Mouse (Mus musculus) olfactory bulb, adult 2 months (tissue): Measurements from ENCODE around the gene Krt87.

Experiments used
- CTCF ChIP-seq: fragments of 200-500 bp; IDR thresholded peaks from 2 replicates; pipeline ENCODE4 v1.5.1; 2012; ENCODE audit warnings: low read depth, mild to moderate bottlenecking, low read length, moderate library complexity; ENCODE audit not compliant: insufficient read depth
- POLR2A ChIP-seq: fragments of 200-500 bp; IDR thresholded peaks from 2 replicates; pipeline ENCODE4 v1.6.1; 2012; ENCODE audit warnings: mild to moderate bottlenecking, low read depth, low read length, moderate library complexity; ENCODE audit not compliant: insufficient read depth

GRCm38 (mm10) chr15:101414807-101415565, 23.6 kb downstream of the Krt87 start:
- TF ChIP-seq CTCF: no peak
- TF ChIP-seq POLR2A: no peak
